ENCODE assay signal across 8 mouse cellular contexts in genomic region chr8:86884067-86884466, GRCm38 (mm10). TPM values are rescaled to one million over a fixed set of nuclear protein-coding genes. Genes with fewer than 3 reads are reported as not detected.
DNase-seq lines count a peak whose midpoint lies in the region; ATAC-seq and TF ChIP-seq lines count a peak whose summit lies in the region.

No protein-coding gene starts in this region.

- no peak for ATAC-seq in G1E (ENCODE audit: extremely low read depth, insufficient number of reproducible peaks, low FRiP score, poor library complexity, severe bottlenecking)
- no peak for ATAC-seq in liver, embryonic 16.5 days (ENCODE audit: low read depth)

- no peaks in the 10 kb centered on the region for H3K9me3 ChIP-seq in G1E (replicated peaks)
- no peaks in the 10 kb centered on the region for H3K9me3 ChIP-seq in embryonic facial prominence, embryonic 10.5 days
- H3K9me3 ChIP-seq in liver, embryonic 16.5 days (replicated peaks; ENCODE audit: control insufficient read depth, low read length) = no peaks in the 10 kb centered on the region

- no peaks in the 10 kb centered on the region for H3K27me3 ChIP-seq in G1E (ENCODE audit: insufficient read depth, low read length)
- no peaks in the 10 kb centered on the region for H3K27me3 ChIP-seq in embryonic facial prominence, embryonic 10.5 days (replicated peaks; ENCODE audit: low read depth, poor library complexity, severe bottlenecking)
- H3K27me3 ChIP-seq in liver, embryonic 16.5 days (ENCODE audit: control insufficient read depth, insufficient read depth, low read depth, low read length) = no peaks in the 10 kb centered on the region

- WGBS in embryonic facial prominence, embryonic 10.5 days = 4% methylated on average over 16 of the region's 16 CpGs
- 2% methylated on average over 16 of the region's 16 CpGs for WGBS in liver, embryonic 16.5 days (ENCODE audit: insufficient replicate concordance)

- peak overlapping the region; percentile 88; the same call in 1 of the 2 replicates for H3K27ac ChIP-seq in left cerebral cortex, adult 2 months
- peak overlapping the region; percentile 96 for H3K27ac ChIP-seq in embryonic facial prominence, embryonic 10.5 days (replicated peaks)
- peak overlapping the region; percentile 71 for H3K27ac ChIP-seq in liver, embryonic 16.5 days (ENCODE audit: low read length)

- no peak for TF ChIP-seq CTCF in left cerebral cortex, adult 2 months (IDR thresholded peaks at IDR 0.05)
- TF ChIP-seq CTCF in G1E (IDR thresholded peaks at IDR 0.05; ENCODE audit: low read depth, low read length) = no peak

- intact Hi-C loops in left cerebral cortex, adult 2 months (cut with DNase I) = loop anchor here (1.0 kb wide), 2 partner anchors 139 to 261 kb away; partner anchors contain the start of genes Gm10638 and Siah1a
- intact Hi-C loops in left cerebral cortex, postnatal 4 days (cut with DNase I) = loop anchor here (10.0 kb wide), 1 partner anchor 139 kb away; the partner anchor contains the start of genes Gm10638 and Siah1a

- H3K4me3 ChIP-seq in left cerebral cortex, adult 2 months = peak overlapping the region; percentile 92
- peak overlapping the region; percentile 97 for H3K4me3 ChIP-seq in G1E (ENCODE audit: low read depth, low read length)
- peak overlapping the region; percentile 95 for H3K4me3 ChIP-seq in embryonic facial prominence, embryonic 10.5 days
- H3K4me3 ChIP-seq in liver, embryonic 16.5 days (ENCODE audit: low read depth, low read length) = peak overlapping the region; percentile 78

- peak; percentile 26 for DNase-seq in left cerebral cortex, adult 2 months (ENCODE audit: extremely low spot score in 1 of 2, low spot score in 2 of 2)
- DNase-seq in left cerebral cortex, postnatal 4 days = no peak
- DNase-seq in G1E (ENCODE audit: low spot score) = no peak
- peak; percentile 23 for DNase-seq in embryonic facial prominence, embryonic 10.5 days (ENCODE audit: low spot score)
- peak; percentile 93 for DNase-seq in induced T-regulatory cell, adult 2 months (ENCODE audit: low read depth)
- DNase-seq in spleen, postnatal 36 days (ENCODE audit: low spot score in 2 of 2) = peak; percentile 29 to 41
- no peak for DNase-seq in layer of hippocampus, postnatal 14 days (ENCODE audit: low spot score in 2 of 2)

- peak overlapping the region; percentile 87 for H3K4me2 ChIP-seq in liver, embryonic 16.5 days (ENCODE audit: low read depth, low read length)

- H3K9ac ChIP-seq in liver, embryonic 16.5 days (ENCODE audit: low read depth, low read length) = peak overlapping the region; percentile 67

- peaks cover 36% of the 10 kb centered on the region for H3K36me3 ChIP-seq in G1E (replicated peaks)
- H3K36me3 ChIP-seq in embryonic facial prominence, embryonic 10.5 days (replicated peaks) = peaks cover 26% of the 10 kb centered on the region
- no peaks in the 10 kb centered on the region for H3K36me3 ChIP-seq in liver, embryonic 16.5 days (ENCODE audit: control insufficient read depth, insufficient read depth)

- peaks cover 54% of the 10 kb centered on the region for H3K4me1 ChIP-seq in G1E (ENCODE audit: insufficient read depth, low read depth, low read length)
- peaks cover 30% of the 10 kb centered on the region for H3K4me1 ChIP-seq in embryonic facial prominence, embryonic 10.5 days
- H3K4me1 ChIP-seq in liver, embryonic 16.5 days (ENCODE audit: control insufficient read depth, low read depth, low read length) = peaks cover 38% of the 10 kb centered on the region

RNA-seq across cellular contexts. Expression of gene N4bp1, which starts 1.0 kb away (rescaled TPM):
- 10 to 100 TPM; 39.8 to 41.5 TPM for total RNA-seq in left cerebral cortex, adult 2 months (2021)
- total RNA-seq in left cerebral cortex, postnatal 4 days (2021) = 10 to 100 TPM; 28.0 to 28.5 TPM
- 30.1 and 32.7 TPM in 2 replicates for total RNA-seq in G1E (2014; fragmentation: Nextera tagmentation)
- total RNA-seq in G1E (2017) = 10.6 and 11.4 TPM in 2 replicates
- 12.7 and 17.2 TPM in 2 replicates for polyA plus RNA-seq in G1E (2012)
- 10.3 and 10.8 TPM in 2 replicates for polyA plus RNA-seq in embryonic facial prominence, embryonic 10.5 days (2016; fragmentation: Nextera tagmentation; extraction: Ambion mirVana)
- 1.9 and 2.2 TPM in 2 replicates for polyA plus RNA-seq in liver, embryonic 16.5 days (2015; fragmentation: Nextera tagmentation; extraction: Ambion mirVana)
- total RNA-seq in layer of hippocampus, postnatal 14 days (2021) = 10 to 100 TPM; 24.8 to 27.5 TPM

Comparison
In these comparisons a context has a peak if more than half of its experiments do, and no peak if none do; other contexts are left out.
1. DNase-seq: peak in left cerebral cortex, adult 2 months (2 of 2), embryonic facial prominence, embryonic 10.5 days (single experiment), induced T-regulatory cell, adult 2 months (single experiment) and spleen, postnatal 36 days (2 of 2); none in left cerebral cortex, postnatal 4 days (single experiment), G1E (single experiment) and layer of hippocampus, postnatal 14 days (0 of 2).
2. Peak in every context shown above with its lines, with median percentiles within 50 percentile points of each other: H3K27ac ChIP-seq and H3K4me3 ChIP-seq.